Mouse (Mus musculus) heart, embryonic 11.5 days (tissue): ENCODE measurements around the gene Cnnm3. TPM values are rescaled to one million over a fixed set of nuclear protein-coding genes. Genes with fewer than 3 reads are reported as not detected.

Source experiments
- ATAC-seq: fragments of 200-750 bp; cut with Nextera tagmentation; replicated peaks from 2 replicates; pipeline ENCODE4 v1.8.0; 2017; ENCODE audit warnings: moderate library complexity; ENCODE audit not compliant: insufficient number of reproducible peaks, low FRiP score, low TSS enrichment
- H3K27ac ChIP-seq: fragments of 300-500 bp; sonication (generic); 2 replicates; pipeline ENCODE4 v1.5.1; 2014; ENCODE audit warnings: mild to moderate bottlenecking, low read depth, low read length
- H3K27me3 ChIP-seq: fragments of 300-500 bp; sonication (generic); 2 replicates; pipeline ENCODE4 v1.6.1; 2014; ENCODE audit warnings: mild to moderate bottlenecking, low read length, mixed read lengths; ENCODE audit not compliant: control insufficient read depth, insufficient read depth
- H3K36me3 ChIP-seq: fragments of 300-500 bp; sonication (generic); 2 replicates; pipeline ENCODE4 v1.6.1; 2014; ENCODE audit warnings: mild to moderate bottlenecking, low read length, moderate library complexity, mixed read lengths; ENCODE audit not compliant: control insufficient read depth, insufficient read depth
- H3K4me1 ChIP-seq: fragments of 300-500 bp; sonication (generic); 2 replicates; pipeline ENCODE4 v1.6.1; 2014; ENCODE audit warnings: low read length; ENCODE audit not compliant: control insufficient read depth, insufficient read depth
- H3K4me2 ChIP-seq: fragments of 300-500 bp; sonication (generic); 2 replicates; pipeline ENCODE4 v1.6.1; 2014; ENCODE audit warnings: mild to moderate bottlenecking, moderate library complexity
- H3K4me3 ChIP-seq: fragments of 300-500 bp; sonication (generic); 2 replicates; pipeline ENCODE4 v1.5.1; 2014; ENCODE audit warnings: low read depth, low read length
- H3K9ac ChIP-seq: fragments of 300-500 bp; sonication (generic); 2 replicates; pipeline ENCODE4 v1.6.1; 2014; ENCODE audit warnings: mild to moderate bottlenecking, low read depth, low read length, moderate library complexity
- H3K9me3 ChIP-seq: fragments of 300-500 bp; sonication (generic); replicated peaks from 2 replicates; pipeline ENCODE4 v1.6.1; 2016; ENCODE audit warnings: low read length; ENCODE audit not compliant: control insufficient read depth
- WGBS: fragments of 180-500 bp; shearing (Covaris S2); extraction: QIAGEN DNeasy Blood & Tissue Kit; methylation state at CpG from one replicate; pipeline ENCODE4 v1.1.7; 2014; ENCODE audit not compliant: insufficient replicate concordance; 5-methylcytosine and 5-hydroxymethylcytosine counted together
- polyA plus RNA-seq: library from polyadenylated mRNA; unstranded; fragments of >200 nt; fragmentation: Nextera tagmentation; extraction: Ambion mirVana; gene quantifications from 2 replicates; pipeline ENCODE4 v1.2.1, GENCODE M21; 2014

Cnnm3 gene
- polyA plus RNA-seq, result 2.5 and 3.9 TPM in 2 replicates

- Histone ChIP-seq H3K9ac (peak within 1 kb of the TSS; percentile 90), H3K4me2 (peak within 1 kb of the TSS; percentile 97), H3K27me3 (no peaks in the 10 kb centered on the region), H3K36me3 (no peaks in the 10 kb centered on the region), H3K4me1 (peaks cover 10% of the 10 kb centered on the region), H3K27ac (peak within 1 kb of the TSS; percentile 99), H3K9me3 (no peaks in the 10 kb centered on the region), H3K4me3 (peak within 1 kb of the TSS; percentile 98)
- ATAC-seq, result peak; percentile 98
- WGBS, result 1% methylated on average over 48 of the region's 51 CpGs
Observed at GRCm38 (mm10) chr1:36511289-36512021, at the start of gene Cnnm3. TSS of gene Cnnm3 (plus strand) at chr1:36511867.

DNA sequence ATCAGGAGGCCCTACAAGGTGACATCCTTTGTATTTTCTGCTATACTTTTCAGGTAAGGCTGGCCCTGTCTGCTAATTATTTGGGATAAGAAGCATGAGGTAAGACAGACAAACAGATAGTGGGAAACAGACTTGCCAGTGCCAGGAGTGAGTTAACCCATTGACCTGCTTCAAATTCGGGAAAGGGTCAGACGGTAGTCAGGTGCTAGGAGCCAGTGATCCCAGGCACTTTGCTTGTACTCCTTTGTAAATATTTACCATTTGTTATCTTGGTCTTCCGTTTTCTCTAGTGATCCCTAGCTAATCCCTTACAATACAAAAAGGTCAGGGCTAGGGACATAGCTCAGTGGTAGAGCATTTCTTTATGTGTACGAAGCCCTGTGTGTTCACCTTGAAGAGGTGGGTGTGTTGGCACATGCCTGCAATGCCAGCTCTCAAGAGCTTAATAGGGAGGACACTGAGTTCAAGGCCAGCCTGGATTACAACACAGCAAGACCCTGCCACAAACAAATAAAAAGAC lies 46.0 kb upstream of the Cnnm3 start:
- H3K4me1 ChIP-seq, result no peaks in the 10 kb centered on the region
- H3K9ac ChIP-seq, result no peak overlapping the region
- no peak overlapping the region for H3K4me3 ChIP-seq
- no peaks in the 10 kb centered on the region for H3K27me3 ChIP-seq
- WGBS, result 62% methylated on average over 4 of the region's 4 CpGs
- H3K9me3 ChIP-seq, result no peaks in the 10 kb centered on the region
- no peak overlapping the region for H3K27ac ChIP-seq
- no peak for ATAC-seq
- H3K36me3 ChIP-seq, result no peaks in the 10 kb centered on the region
- H3K4me2 ChIP-seq, result no peak overlapping the region

GRCm38 (mm10) chr1:36467446-36467845 lies 44.2 kb upstream of the Cnnm3 start:
- no peak overlapping the region for H3K4me3 ChIP-seq
- no peak for ATAC-seq
- no peak overlapping the region for H3K4me2 ChIP-seq
- no peak overlapping the region for H3K27ac ChIP-seq
- no peaks in the 10 kb centered on the region for H3K9me3 ChIP-seq
- H3K4me1 ChIP-seq, result peaks cover 7% of the 10 kb centered on the region; the same call in 1 of the 2 replicates
- no peak overlapping the region for H3K9ac ChIP-seq
- no peaks in the 10 kb centered on the region for H3K36me3 ChIP-seq
- WGBS, result 43% methylated on average over 5 of the region's 5 CpGs
- no peaks in the 10 kb centered on the region for H3K27me3 ChIP-seq

GRCm38 (mm10) chr1:36469811-36470444 lies 41.7 kb upstream of the Cnnm3 start:
- Histone ChIP-seq H3K27ac (no peak overlapping the region), H3K4me2 (no peak overlapping the region), H3K27me3 (no peaks in the 10 kb centered on the region), H3K4me3 (no peak overlapping the region), H3K36me3 (no peaks in the 10 kb centered on the region), H3K9ac (no peak overlapping the region), H3K4me1 (peaks cover 20% of the 10 kb centered on the region), H3K9me3 (no peaks in the 10 kb centered on the region)
- 46% methylated on average over 2 of the region's 2 CpGs for WGBS
- no peak for ATAC-seq

DNA sequence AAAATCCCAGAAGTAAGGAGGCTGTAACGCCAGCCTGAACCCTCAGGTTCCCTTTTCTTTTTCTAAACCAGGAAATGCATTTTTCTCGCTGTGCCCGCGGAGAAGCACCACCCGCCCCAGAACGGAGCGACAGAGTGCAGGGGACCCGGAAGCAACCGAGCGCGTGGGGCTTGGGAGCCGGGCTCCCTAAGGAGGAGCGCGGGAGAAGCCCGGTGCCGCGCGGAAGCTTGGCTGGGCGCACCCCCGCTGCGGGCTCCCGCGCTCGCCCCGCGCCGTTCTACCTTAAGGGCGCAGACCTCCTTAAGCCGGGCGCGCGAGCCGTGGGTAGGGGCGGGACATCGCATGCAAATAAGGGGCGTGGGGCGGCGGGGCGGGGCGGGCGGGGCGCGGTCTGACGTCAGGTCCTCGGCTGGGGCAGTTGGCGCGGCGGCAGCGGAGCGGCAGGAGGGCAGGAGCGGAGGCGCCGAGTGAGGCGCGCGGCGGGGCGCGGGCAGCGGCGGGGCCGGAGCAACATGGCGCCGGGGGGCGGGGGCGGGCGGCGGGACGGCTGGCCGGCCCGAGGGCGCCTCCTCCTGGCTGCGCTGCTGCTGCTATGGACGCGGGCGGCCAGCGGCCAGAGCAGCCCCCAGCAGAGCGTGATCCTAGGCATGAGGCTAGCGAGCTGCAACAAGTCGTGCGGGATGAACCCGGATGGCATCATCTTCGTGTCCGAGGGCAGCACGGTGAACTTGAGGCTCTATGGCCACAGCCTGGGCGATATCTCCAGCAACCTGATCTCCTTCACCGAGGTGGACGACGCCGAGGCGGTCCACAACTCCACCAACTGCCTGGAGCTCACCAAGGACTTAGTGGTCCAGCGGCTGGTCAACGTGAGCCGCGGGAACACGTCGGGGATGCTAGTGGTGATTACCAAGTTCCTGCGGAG lies 40.2 kb upstream of the Cnnm3 start, which contains the start of gene Cnnm4:
Cnnm4 (plus strand) TSS at position 440 of the 925 bp plus-strand sequence.
- Histone ChIP-seq H3K9me3 (no peaks in the 10 kb centered on the region), H3K4me1 (peaks cover 24% of the 10 kb centered on the region), H3K27ac (peak within 1 kb of the TSS; percentile 66; the same call in 1 of the 2 replicates), H3K4me2 (peak within 1 kb of the TSS; percentile 89), H3K9ac (peak within 1 kb of the TSS; percentile 68), H3K27me3 (no peaks in the 10 kb centered on the region), H3K4me3 (peak within 1 kb of the TSS; percentile 61), H3K36me3 (no peaks in the 10 kb centered on the region)
- peak; percentile 93 for ATAC-seq
- under 1% methylated on average over 60 of the region's 98 CpGs for WGBS

DNA sequence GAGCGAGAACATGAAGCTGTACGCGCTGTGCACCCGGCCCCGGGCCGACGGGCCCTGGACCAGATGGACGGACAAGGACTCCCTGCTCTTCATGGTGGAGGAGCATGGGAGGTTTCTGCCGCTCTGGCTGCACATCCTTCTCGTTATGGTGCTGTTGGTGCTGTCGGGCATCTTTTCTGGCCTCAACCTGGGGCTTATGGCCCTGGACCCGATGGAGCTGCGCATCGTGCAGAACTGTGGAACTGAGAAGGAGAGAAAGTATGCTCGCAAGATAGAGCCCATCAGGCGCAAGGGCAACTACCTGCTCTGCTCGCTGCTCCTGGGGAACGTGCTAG lies 39.6 kb upstream of the Cnnm3 start:
- Histone ChIP-seq H3K9me3 (no peaks in the 10 kb centered on the region), H3K27ac (no peak overlapping the region)
- WGBS, result 16% methylated on average over 18 of the region's 18 CpGs

DNA sequence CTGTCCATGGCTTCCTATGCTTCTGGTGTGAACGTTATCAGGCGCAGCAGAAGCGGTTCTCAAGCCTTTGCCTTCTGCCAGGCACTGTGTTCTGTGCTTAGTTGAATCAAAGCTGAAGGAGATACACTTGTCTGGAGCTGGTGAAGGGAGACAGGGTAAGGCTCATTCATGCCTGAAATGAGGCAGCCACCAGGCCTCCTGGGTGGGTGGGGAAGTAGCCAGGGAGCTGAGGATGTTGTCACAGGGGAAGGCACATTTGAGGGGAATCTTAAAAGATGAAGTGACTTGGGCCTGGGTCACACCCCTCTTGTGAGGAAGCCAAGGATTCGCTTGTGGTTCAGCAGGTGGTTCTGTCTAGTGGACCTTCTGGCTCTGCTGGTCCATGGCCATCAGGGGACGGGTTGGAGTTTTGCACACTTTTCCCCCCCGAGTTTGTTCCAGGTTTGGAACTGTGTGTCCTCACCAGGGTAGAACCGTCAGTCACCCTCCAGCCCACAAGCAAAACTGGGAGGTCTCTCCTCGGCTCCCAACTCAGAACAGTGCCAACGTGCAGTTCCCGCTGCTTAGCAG lies 38.4 kb upstream of the Cnnm3 start:
- Histone ChIP-seq H3K4me3 (0 out of 2 replicates have a peak overlapping the region, but pooled peaks have one; percentile 4), H3K9ac (no peak overlapping the region), H3K4me1 (peaks cover 24% of the 10 kb centered on the region), H3K27ac (no peak overlapping the region), H3K36me3 (no peaks in the 10 kb centered on the region), H3K9me3 (no peaks in the 10 kb centered on the region), H3K27me3 (no peaks in the 10 kb centered on the region), H3K4me2 (peak overlapping the region; percentile 89)
- WGBS, result 65% methylated on average over 10 of the region's 10 CpGs
- ATAC-seq, result no peak

More for the DNA sequence above, 39.6 kb upstream of the Cnnm3 start:
- Histone ChIP-seq H3K4me3 (peak overlapping the region; percentile 61), H3K4me1 (peaks cover 24% of the 10 kb centered on the region), H3K27me3 (no peaks in the 10 kb centered on the region), H3K9ac (peak overlapping the region; percentile 68), H3K4me2 (peak overlapping the region; percentile 89), H3K36me3 (no peaks in the 10 kb centered on the region)
- no peak; the same call in 1 of the 2 replicates for ATAC-seq

- Histone ChIP-seq H3K9me3 (no peaks in the 10 kb centered on the region), H3K36me3 (no peaks in the 10 kb centered on the region), H3K27me3 (no peaks in the 10 kb centered on the region), H3K9ac (peak overlapping the region; percentile 49; the same call in 1 of the 2 replicates), H3K4me2 (peak overlapping the region; percentile 38), H3K4me1 (peaks cover 24% of the 10 kb centered on the region), H3K4me3 (no peak overlapping the region), H3K27ac (no peak overlapping the region)
- 52% methylated on average over 3 of the region's 3 CpGs for WGBS
- ATAC-seq, result no peak
Observed at GRCm38 (mm10) chr1:36474646-36475045, 37.0 kb upstream of the Cnnm3 start.
